Mouse (Mus musculus): ENCODE results near the gene Golga7b.

GRCm38 (mm10) chr19:42216699-42217373 is 30.5 kb upstream of the Golga7b start:
- TF ChIP-seq E2F4 (IDR thresholded peaks at IDR 0.05; ENCODE audit: borderline replicate concordance, low read depth, low read length) (no peak), CHD2 (IDR thresholded peaks at IDR 0.05; ENCODE audit: low read length) (no peak), USF1 (IDR thresholded peaks at IDR 0.05; ENCODE audit: low read depth, low read length) (no peak), EP300 (IDR thresholded peaks at IDR 0.05; ENCODE audit: low read depth in 1 of 2, low read length in 2 of 2) (no peak), CTCF (IDR thresholded peaks at IDR 0.05 in 2 of 3, conservative IDR thresholded peaks at IDR 0.05 in 1 of 3; ENCODE audit: control insufficient read depth in 1 of 3, insufficient read depth in 1 of 3, low read depth in 2 of 3, low read length in 3 of 3, poor library complexity in 1 of 3, severe bottlenecking in 1 of 3) (no peak)
